Mouse (Mus musculus) embryonic facial prominence, embryonic 11.5 days (tissue): ENCODE results near the gene Ltbp4. TPM values are rescaled to one million over a fixed set of nuclear protein-coding genes. Genes with fewer than 3 reads are reported as not detected.

Experiments used
- ATAC-seq: fragments of 200-750 bp; cut with Nextera tagmentation; replicated peaks from 2 replicates; pipeline ENCODE4 v1.8.0; 2017; ENCODE audit warnings: low read depth; ENCODE audit not compliant: insufficient number of reproducible peaks, low FRiP score, low TSS enrichment
- DNase-seq: peaks from one replicate; pipeline ENCODE4 v3.0.0-alpha.2; 2015; ENCODE audit warnings: low spot score
- H3K27ac ChIP-seq: fragments of 300-500 bp; sonication (generic); replicated peaks from 2 replicates; pipeline ENCODE4 v1.5.1; 2014; ENCODE audit warnings: mild to moderate bottlenecking, low read depth, low read length, control low read depth
- H3K27me3 ChIP-seq: fragments of 300-500 bp; sonication (generic); 2 replicates; pipeline ENCODE4 v1.6.1; 2014; ENCODE audit warnings: mild to moderate bottlenecking, low read length, moderate library complexity, mixed read lengths; ENCODE audit not compliant: control insufficient read depth, insufficient read depth
- H3K36me3 ChIP-seq: fragments of 300-500 bp; sonication (generic); replicated peaks from 2 replicates; pipeline ENCODE4 v1.6.1; 2014; ENCODE audit warnings: low read depth, mild to moderate bottlenecking, low read length, moderate library complexity, mixed read lengths; ENCODE audit not compliant: control insufficient read depth, insufficient read depth
- H3K4me1 ChIP-seq: fragments of 300-500 bp; sonication (generic); 2 replicates; pipeline ENCODE4 v1.6.1; 2014; ENCODE audit warnings: low read length, mixed read lengths; ENCODE audit not compliant: control insufficient read depth, insufficient read depth
- H3K4me2 ChIP-seq: fragments of 300-500 bp; sonication (generic); 2 replicates; pipeline ENCODE4 v1.6.1; 2014; ENCODE audit warnings: low read depth, mild to moderate bottlenecking, control low read depth, low read length, moderate library complexity
- H3K4me3 ChIP-seq: fragments of 300-500 bp; sonication (generic); 2 replicates; pipeline ENCODE4 v1.5.1; 2014; ENCODE audit warnings: low read depth, low read length, control low read depth
- H3K9ac ChIP-seq: fragments of 300-500 bp; sonication (generic); replicated peaks from 2 replicates; pipeline ENCODE4 v1.6.1; 2014; ENCODE audit warnings: mild to moderate bottlenecking, control low read depth, low read length
- H3K9me3 ChIP-seq: fragments of 300-500 bp; sonication (generic); replicated peaks from 2 replicates; pipeline ENCODE4 v1.6.1; 2016; ENCODE audit warnings: mild to moderate bottlenecking, low read length, inconsistent platforms, mixed read lengths; ENCODE audit not compliant: control insufficient read depth
- WGBS: fragments of 180-500 bp; shearing (Covaris S2); extraction: QIAGEN DNeasy Blood & Tissue Kit; methylation state at CpG from one replicate; pipeline ENCODE4 v1.1.7; 2014; 5-methylcytosine and 5-hydroxymethylcytosine counted together
- polyA plus RNA-seq: library from polyadenylated mRNA; unstranded; fragments of >200 nt; fragmentation: Nextera tagmentation; extraction: Ambion mirVana; gene quantifications from 2 replicates; pipeline ENCODE4 v1.2.1, GENCODE M21; 2014

Gene Ltbp4
- polyA plus RNA-seq, 1 experiment from 2014 or later, result 6.3 TPM

DNA sequence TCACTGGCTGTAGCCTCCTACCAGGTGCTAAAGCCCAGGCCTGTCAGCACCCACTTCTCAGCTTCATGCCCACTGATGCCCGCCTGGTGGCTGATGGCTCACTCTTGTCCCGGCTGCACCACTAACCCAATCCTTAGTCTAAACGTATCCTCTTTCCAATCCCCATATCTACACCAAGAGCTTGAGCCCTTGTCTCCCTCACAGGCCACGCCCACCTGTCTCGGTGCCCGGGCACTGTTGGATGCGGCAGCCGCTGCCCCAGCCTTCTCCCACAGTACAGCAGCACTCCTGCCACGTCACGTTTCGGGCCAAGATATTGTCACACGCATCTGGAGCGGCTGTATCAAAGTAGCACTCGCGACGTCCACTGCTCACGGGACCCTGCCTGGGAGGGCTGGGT, 27.2 kb downstream of the Ltbp4 start:
- 0 out of 2 replicates have a peak, but pooled peaks have one; percentile 36 for ATAC-seq
- no peak for DNase-seq
- 3% methylated on average over 17 of the region's 17 CpGs for WGBS
- Histone ChIP-seq H3K4me3 (no peak overlapping the region), H3K27me3 (peaks cover 11% of the 10 kb centered on the region), H3K27ac (no peak overlapping the region), H3K4me1 (peaks cover 3% of the 10 kb centered on the region), H3K9me3 (peaks cover 4% of the 10 kb centered on the region; the same call in 1 of the 2 replicates), H3K36me3 (no peaks in the 10 kb centered on the region), H3K9ac (no peak overlapping the region; the same call in 1 of the 2 replicates), H3K4me2 (peak overlapping the region; percentile 30; the same call in 1 of the 2 replicates)

DNA sequence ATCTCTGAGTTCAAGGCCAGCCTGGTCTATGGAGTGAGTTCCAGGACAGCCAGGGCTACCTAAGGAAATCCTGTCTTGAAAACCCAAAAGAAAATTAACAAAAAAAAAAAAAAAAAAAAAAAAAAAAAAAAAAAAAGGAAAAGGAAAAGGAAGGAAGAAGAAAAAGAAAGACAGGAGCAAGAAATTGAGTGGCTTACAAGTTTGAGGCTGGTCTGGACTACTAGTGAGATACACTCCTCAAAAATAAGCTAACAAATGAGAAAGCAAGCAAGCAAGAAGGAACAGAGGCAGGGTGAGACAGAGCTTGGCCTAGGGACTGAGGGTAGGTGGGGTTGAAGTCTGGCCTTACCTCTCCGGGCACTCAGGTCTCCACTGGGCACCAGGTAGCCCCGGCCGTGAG, 27.7 kb downstream of the Ltbp4 start:
- Histone ChIP-seq H3K4me2 (no peak overlapping the region), H3K27me3 (peaks cover 11% of the 10 kb centered on the region), H3K4me1 (peaks cover 3% of the 10 kb centered on the region), H3K27ac (no peak overlapping the region), H3K4me3 (no peak overlapping the region), H3K9me3 (peaks cover 4% of the 10 kb centered on the region; the same call in 1 of the 2 replicates), H3K36me3 (no peaks in the 10 kb centered on the region), H3K9ac (no peak overlapping the region)
- DNase-seq (no peak), ATAC-seq (no peak)
- WGBS, result 37% methylated on average over 3 of the region's 3 CpGs

DNA sequence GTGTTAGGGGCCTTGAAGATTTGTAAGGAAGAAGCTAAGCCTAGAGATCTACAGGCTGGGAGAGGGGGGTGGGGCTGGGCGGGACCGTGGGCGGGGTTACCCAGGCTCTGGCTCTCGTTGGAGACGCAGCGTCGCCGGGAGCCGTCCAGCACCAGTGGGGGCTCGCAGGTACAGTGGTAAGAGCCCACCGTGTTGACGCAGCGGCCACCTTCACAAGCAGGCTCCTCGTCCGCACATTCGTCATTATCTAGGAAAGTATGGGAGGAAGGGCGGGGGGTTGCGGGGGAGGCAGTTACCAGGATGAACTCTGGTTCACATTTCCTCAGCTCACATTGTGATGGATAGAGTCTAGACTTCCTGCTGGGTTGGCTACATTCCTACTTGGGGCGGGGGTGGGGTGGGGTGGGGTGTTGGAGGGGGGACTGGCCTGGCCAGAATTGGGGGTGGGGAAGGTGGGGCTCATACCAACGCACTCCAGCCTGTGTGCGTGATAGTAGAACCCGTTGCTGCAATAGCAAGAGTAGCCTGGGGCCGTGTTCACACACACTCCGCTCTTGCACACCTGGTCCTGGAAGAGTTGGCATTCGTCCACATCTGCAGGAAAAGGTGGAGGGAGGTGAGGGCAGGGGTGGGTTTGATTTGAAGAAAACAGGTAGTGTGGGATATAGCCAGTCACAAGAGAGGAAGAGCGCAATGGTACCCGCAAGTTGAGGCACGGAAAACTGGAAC, 28.5 kb downstream of the Ltbp4 start:
- WGBS, result 9% methylated on average over 28 of the region's 28 CpGs
- Histone ChIP-seq H3K27me3 (peaks cover 11% of the 10 kb centered on the region), H3K27ac (no peak overlapping the region), H3K9me3 (peaks cover 1% of the 10 kb centered on the region; the same call in 1 of the 2 replicates), H3K4me3 (peak overlapping the region; percentile 19; the same call in 1 of the 2 replicates), H3K36me3 (no peaks in the 10 kb centered on the region), H3K9ac (no peak overlapping the region), H3K4me2 (peak overlapping the region; percentile 48), H3K4me1 (peaks cover 3% of the 10 kb centered on the region)
- no peak; the same call in 1 of the 2 replicates for ATAC-seq
- peak; percentile 60 for DNase-seq

DNA sequence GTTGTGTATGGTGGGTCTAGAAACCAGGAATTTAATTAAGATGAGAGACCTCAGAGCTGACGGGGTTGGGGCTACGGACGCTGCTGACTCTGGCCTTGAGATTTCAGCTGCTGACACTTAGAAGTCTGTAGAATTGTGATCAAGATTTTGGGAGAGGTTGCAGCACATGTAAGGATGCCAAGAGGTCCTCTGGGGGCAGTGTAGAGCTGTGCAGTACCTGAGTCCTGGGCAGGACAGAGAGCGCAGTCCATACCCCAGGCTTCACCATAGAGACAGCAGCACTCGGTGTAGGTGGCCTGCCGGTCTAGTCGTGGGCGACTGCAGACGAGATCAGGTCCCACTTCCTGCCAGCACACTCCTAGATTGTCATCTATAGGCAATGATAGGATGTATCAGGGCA, 29.9 kb downstream of the Ltbp4 start:
- no peak for DNase-seq
- ATAC-seq, result no peak
- Histone ChIP-seq H3K4me3 (no peak overlapping the region), H3K27ac (no peak overlapping the region), H3K4me1 (peaks cover 3% of the 10 kb centered on the region), H3K36me3 (no peaks in the 10 kb centered on the region), H3K9me3 (no peaks in the 10 kb centered on the region), H3K9ac (no peak overlapping the region), H3K27me3 (peaks cover 11% of the 10 kb centered on the region), H3K4me2 (no peak overlapping the region)
- WGBS, result 57% methylated on average over 9 of the region's 9 CpGs

DNA sequence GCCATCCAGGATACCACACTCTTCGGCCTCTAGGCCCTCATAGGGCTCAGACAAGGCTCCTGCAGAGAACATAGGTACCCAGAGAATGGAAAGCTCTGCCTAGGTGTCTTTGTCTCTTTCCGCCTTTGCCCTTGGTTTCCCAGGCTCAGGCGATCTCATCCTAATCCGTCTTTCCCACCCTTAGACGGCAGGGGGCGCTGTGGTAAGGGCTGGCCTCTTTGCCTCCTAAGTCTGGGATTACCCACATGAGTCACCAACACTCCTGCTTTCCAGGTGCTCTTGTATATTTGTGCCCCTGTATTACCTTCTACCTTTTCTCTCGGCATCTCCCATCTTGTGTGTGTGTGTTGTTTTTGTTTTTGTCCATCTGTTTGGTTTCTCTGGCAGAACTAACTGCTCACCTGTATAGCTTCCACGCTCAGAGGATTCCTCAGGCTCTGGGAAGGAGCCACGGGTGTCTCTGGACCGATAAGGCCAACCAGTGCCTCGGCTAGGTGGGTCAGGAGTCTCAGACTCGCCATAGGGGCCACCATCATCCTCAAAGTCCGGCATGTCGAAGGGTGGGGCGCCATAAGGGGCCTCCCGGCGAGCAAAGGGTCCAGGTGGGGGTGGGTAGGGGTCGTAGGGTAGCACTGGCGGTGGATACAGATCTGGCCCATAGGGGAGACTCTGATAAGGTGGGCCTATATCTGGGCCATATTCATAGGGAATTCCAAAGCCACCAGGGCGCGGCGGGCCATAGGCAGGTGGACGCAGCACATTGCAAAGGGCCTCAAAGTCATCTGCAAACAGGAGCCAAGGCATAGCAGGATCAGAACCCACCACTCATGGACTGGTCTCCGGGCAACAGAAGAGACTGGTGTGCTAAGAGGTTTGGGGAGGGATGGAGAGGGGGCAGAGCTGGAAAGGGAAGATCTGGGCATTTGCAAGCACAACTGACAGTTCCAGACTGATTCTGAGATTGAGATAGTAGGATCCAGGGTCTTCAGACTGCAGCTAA, 31.0 kb downstream of the Ltbp4 start:
- ATAC-seq, result no peak
- H3K4me2 ChIP-seq, result no peak overlapping the region
- H3K4me3 ChIP-seq, result no peak overlapping the region
- H3K27me3 ChIP-seq, result peaks cover 9% of the 10 kb centered on the region
- 74% methylated on average over 24 of the region's 24 CpGs for WGBS
- H3K27ac ChIP-seq, result no peak overlapping the region
- peaks cover 3% of the 10 kb centered on the region for H3K4me1 ChIP-seq
- DNase-seq, result peak; percentile 42
- no peaks in the 10 kb centered on the region for H3K9me3 ChIP-seq
- H3K36me3 ChIP-seq, result no peaks in the 10 kb centered on the region
- no peak overlapping the region for H3K9ac ChIP-seq

DNA sequence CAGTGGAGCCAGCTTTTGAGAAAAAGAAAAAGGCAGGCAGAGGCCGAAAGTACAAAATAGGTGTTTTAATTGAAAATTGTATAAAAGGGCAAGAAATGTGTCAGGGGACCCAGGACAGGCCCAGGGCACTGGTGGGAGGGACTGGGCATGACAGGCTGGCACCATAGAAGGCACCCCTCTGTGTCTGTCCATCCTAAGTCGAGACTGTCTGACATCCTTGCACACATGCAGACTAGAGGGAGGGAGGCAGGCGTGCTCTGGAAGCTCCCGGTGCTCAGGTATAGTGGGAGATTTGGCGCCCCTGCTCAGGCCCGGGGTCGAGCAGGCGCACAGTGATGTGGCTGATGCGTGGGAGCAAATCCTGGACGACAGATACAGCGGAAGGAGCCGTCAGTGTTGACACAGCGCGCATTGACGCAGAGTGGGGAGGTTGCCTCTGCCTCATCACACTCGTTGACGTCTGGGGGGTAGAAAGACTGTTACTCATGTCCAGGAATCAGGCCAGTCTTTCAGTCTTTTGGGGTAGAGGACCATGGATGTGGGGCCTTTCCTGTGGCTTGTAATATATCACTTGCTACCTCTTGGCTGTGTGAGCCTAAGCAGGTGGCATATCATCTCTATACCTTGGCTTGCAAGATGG, 32.3 kb downstream of the Ltbp4 start:
- H3K4me1 ChIP-seq, result no peaks in the 10 kb centered on the region
- no peak overlapping the region for H3K9ac ChIP-seq
- H3K36me3 ChIP-seq, result no peaks in the 10 kb centered on the region
- DNase-seq (no peak), ATAC-seq (no peak)
- WGBS, result 87% methylated on average over 17 of the region's 17 CpGs
- peaks cover 1% of the 10 kb centered on the region for H3K27me3 ChIP-seq
- H3K9me3 ChIP-seq, result no peaks in the 10 kb centered on the region
- no peak overlapping the region for H3K27ac ChIP-seq
- H3K4me3 ChIP-seq, result no peak overlapping the region
- H3K4me2 ChIP-seq, result no peak overlapping the region

DNA sequence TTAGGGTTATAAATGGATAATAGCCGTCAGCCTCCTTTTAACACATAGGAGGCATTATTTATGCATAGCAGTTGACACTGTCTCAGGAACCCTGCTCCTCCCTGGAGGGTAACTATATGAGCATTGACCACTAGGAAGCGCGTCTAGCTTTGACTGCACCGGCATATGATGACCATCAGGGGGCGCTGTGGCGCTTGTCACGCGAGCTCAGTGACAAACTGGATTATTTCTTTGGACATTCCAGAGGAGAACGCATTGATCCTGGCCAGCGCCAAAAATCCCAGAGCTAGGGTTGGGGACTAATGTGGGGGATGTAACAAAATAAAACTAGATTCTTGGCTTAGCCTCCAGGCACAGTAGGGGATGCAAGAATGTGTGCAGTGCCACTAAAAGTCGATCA, 35.3 kb downstream of the Ltbp4 start:
- Histone ChIP-seq H3K27ac (no peak overlapping the region), H3K9me3 (no peaks in the 10 kb centered on the region), H3K4me3 (no peak overlapping the region), H3K36me3 (no peaks in the 10 kb centered on the region), H3K9ac (no peak overlapping the region), H3K4me2 (no peak overlapping the region), H3K27me3 (no peaks in the 10 kb centered on the region), H3K4me1 (no peaks in the 10 kb centered on the region)
- ATAC-seq (no peak), DNase-seq (peak; percentile 81)
- WGBS, result 9% methylated on average over 11 of the region's 11 CpGs
